Mouse (Mus musculus): ENCODE measurements at regions not wholly inside any gene's neighbourhood (a gene's known extent, or its start where the extent isn't known, plus 50 kb on each side); places are given as distances from the start of the nearest gene placed in this dataset.

DNA sequence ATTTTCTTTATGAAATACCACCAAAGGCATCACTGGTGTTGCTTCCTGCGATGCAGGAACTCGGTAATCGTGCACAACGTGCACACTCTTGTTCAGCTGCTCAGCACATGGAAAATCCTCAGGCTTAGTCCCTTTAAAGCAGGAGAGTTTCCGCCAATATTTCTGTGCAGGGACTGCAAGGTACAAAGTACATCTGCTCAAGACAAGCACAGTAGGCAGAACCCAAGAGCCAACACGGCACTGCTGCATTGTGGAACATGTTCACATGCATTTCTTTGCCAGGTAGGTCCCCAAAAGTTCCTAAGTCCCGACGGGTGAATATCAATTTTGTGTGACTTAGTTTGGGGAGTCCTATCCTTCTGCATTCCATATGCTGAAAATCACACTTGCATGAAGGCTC is 808.0 kb upstream of the Pou3f3 start:
- no peak for TF ChIP-seq CTCF (IDR thresholded peaks at IDR 0.05 in 2 of 3, conservative IDR thresholded peaks at IDR 0.05 in 1 of 3; ENCODE audit: control insufficient read depth in 1 of 3, insufficient read depth in 1 of 3, low read depth in 2 of 3, low read length in 3 of 3, poor library complexity in 1 of 3, severe bottlenecking in 1 of 3)
- no peak for TF ChIP-seq POLR2AphosphoS2 (IDR thresholded peaks at IDR 0.05; ENCODE audit: low read length)
- TF ChIP-seq TCF12 (IDR thresholded peaks at IDR 0.05; ENCODE audit: low read depth, low read length), result no peak
- no peak for TF ChIP-seq GATA1 (IDR thresholded peaks at IDR 0.05; ENCODE audit: low read depth, low read length)
- TF ChIP-seq ZC3H11A (IDR thresholded peaks at IDR 0.05; ENCODE audit: low read depth, low read length), result no peak
- no peak for TF ChIP-seq EP300 (IDR thresholded peaks at IDR 0.05; ENCODE audit: low read depth in 1 of 2, low read length in 2 of 2)
- TF ChIP-seq USF1 (IDR thresholded peaks at IDR 0.05; ENCODE audit: low read depth, low read length), result no peak
- TF ChIP-seq ZNF384 (IDR thresholded peaks at IDR 0.05; ENCODE audit: low read depth, low read length), result no peak
- TF ChIP-seq UBTF (IDR thresholded peaks at IDR 0.05; ENCODE audit: borderline replicate concordance, insufficient read depth, low read depth, low read length), result no peak
- no peak for TF ChIP-seq ELF1 (IDR thresholded peaks at IDR 0.05; ENCODE audit: low read depth, low read length)
- TF ChIP-seq POLR2A (IDR thresholded peaks at IDR 0.05; ENCODE audit: control insufficient read depth in 1 of 2, insufficient read depth in 1 of 2, low read depth in 1 of 2, low read length in 2 of 2, poor library complexity in 1 of 2), result no peak
- no peak for TF ChIP-seq NELFE (IDR thresholded peaks at IDR 0.05; ENCODE audit: low read depth, low read length)

Data from MEL (cell line).